Mouse (Mus musculus): ENCODE measurements at regions not wholly inside any gene's neighbourhood (a gene's known extent, or its start where the extent isn't known, plus 50 kb on each side); places are given as distances from the start of the nearest gene placed in this dataset.

DNA sequence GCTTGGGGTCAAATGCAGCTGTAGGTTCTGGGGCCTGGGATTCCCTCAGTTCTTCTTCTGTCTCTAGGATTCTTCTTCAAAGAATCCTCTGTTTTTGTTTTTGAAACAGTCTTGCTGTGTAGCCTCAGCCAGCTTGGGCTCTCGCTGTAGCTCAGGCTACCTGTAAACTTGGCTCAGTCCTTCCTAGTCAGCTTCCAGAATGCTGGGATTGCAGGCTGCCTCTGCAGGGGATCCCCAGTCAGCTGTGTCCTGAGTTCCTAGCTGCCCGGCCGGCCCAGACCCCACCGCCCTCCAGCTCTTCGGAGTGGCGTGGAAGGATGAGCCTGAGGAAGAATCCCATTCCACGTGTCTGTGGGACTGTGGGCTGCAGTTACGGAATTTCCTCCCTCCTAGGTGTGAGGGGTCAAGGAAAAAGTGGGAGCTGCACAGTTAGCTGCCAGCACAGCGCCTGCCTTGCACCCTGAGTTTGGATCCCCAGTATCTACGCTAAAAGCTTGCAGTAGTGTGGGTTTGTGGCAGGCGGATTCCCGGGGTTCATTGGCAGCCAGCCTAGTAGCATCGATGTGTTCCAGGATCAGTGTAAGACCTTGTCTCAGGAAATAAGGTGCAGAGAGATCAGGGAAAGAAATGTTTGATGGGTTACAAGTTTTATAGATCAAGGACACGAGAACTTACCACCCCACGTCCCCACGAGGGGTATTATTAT lies 204.0 kb downstream of the Matn1 start:
- 55% methylated on average over 16 of the region's 16 CpGs for WGBS
- ATAC-seq: no peak
- TF ChIP-seq CTCF (IDR thresholded peaks at IDR 0.05; ENCODE audit: low read depth): no peak
- Histone ChIP-seq H3K27me3 (ENCODE audit: insufficient read depth, low read length) (no peaks in the 10 kb centered on the region), H3K4me1 (ENCODE audit: insufficient read depth) (0 out of 2 replicates have a peak, but pooled peaks cover 5% of the 10 kb centered on the region), H3K9ac (no peak overlapping the region), H3K4me3 (ENCODE audit: low read depth, low read length) (no peak overlapping the region), H3K36me3 (ENCODE audit: insufficient read depth) (no peaks in the 10 kb centered on the region), H3K27ac (ENCODE audit: low read depth, low read length) (no peak overlapping the region), H3K4me2 (ENCODE audit: low read depth) (no peak overlapping the region), H3K9me3 (ENCODE audit: low read length) (no peaks in the 10 kb centered on the region)
- no peak for DNase-seq

DNA sequence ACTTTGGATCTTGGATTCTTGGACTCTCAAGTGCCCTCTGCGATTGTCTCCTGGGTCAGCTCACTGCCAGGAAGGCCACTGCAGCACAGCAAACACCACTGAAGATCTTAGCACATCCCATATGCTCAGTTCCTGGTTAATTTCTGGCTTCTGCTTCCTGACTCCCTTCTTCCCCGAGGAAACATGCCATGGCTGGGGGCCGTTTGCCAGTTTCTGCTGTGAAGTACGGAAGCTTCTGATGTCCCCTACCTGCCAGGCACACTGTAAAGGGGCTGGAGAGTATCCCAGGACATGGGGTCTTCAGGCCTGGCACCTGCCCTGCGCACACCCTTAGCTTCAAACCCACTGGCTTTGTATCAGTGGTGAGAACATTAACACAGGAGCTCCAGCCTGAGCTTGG lies 205.3 kb downstream of the Matn1 start:
- H3K36me3 ChIP-seq (ENCODE audit: insufficient read depth): no peaks in the 10 kb centered on the region
- no peak overlapping the region for H3K27ac ChIP-seq (ENCODE audit: low read depth, low read length)
- no peaks in the 10 kb centered on the region for H3K27me3 ChIP-seq (ENCODE audit: insufficient read depth, low read length)
- no peak overlapping the region for H3K4me3 ChIP-seq (ENCODE audit: low read depth, low read length)
- 76% methylated on average over 5 of the region's 5 CpGs for WGBS
- ATAC-seq (no peak), DNase-seq (no peak)
- no peak overlapping the region for H3K9ac ChIP-seq
- no peaks in the 10 kb centered on the region for H3K9me3 ChIP-seq (ENCODE audit: low read length)
- no peak overlapping the region for H3K4me2 ChIP-seq (ENCODE audit: low read depth)
- TF ChIP-seq CTCF (IDR thresholded peaks at IDR 0.05; ENCODE audit: low read depth): no peak
- 0 out of 2 replicates have a peak, but pooled peaks cover 5% of the 10 kb centered on the region for H3K4me1 ChIP-seq (ENCODE audit: insufficient read depth)

DNA sequence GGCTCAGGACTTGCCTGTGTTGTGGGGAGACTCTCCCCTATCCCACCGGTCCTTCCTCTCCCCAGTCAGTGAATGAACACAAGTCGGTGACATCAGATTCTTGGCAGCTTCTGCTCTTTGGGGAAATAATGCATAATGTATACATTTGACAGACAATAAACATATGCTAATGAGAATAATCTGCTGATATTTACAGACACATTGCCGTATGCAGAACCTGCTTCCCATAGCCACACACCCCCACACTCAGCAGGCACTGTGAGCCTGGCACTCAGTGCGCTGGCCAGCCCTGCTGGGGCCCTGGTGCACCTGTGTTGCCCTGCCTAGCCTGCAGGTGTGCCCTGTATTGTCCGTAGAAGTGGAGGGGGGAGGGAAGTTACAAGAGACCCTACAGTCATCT lies 215.5 kb downstream of the Matn1 start:
- DNase-seq (no peak), ATAC-seq (peak; percentile 34; the same call in 1 of the 2 replicates)
- Histone ChIP-seq H3K4me2 (ENCODE audit: low read depth) (no peak overlapping the region), H3K4me3 (ENCODE audit: low read depth, low read length) (no peak overlapping the region), H3K27ac (ENCODE audit: low read depth, low read length) (no peak overlapping the region), H3K27me3 (ENCODE audit: insufficient read depth, low read length) (no peaks in the 10 kb centered on the region), H3K36me3 (ENCODE audit: insufficient read depth) (no peaks in the 10 kb centered on the region), H3K4me1 (ENCODE audit: insufficient read depth) (peaks cover 10% of the 10 kb centered on the region; the same call in 1 of the 2 replicates), H3K9me3 (ENCODE audit: low read length) (no peaks in the 10 kb centered on the region), H3K9ac (no peak overlapping the region)
- no peak for TF ChIP-seq CTCF (IDR thresholded peaks at IDR 0.05; ENCODE audit: low read depth)
- WGBS: 15% methylated on average over 5 of the region's 5 CpGs

DNA sequence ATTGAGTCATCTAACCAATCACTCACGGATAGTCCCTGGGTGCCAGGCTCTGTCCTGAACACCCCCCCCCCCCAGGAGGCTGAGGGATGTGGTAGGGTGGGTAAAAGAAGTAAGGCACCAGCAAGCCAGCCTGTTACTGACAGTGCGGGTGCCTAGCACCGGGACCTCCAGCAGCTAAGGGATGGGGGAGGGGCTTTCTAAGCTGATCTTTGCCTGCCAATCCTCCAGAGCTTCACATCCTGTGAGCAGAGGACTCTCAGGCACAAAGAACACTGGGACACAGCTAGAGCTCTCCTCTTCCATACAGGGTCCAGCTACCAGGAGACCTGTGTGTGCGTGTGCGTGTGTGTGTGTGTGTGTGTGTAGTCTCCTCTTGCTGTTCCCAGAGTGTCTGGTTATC lies 215.9 kb downstream of the Matn1 start:
- no peaks in the 10 kb centered on the region for H3K9me3 ChIP-seq (ENCODE audit: low read length)
- H3K36me3 ChIP-seq (ENCODE audit: insufficient read depth): no peaks in the 10 kb centered on the region
- no peak overlapping the region for H3K27ac ChIP-seq (ENCODE audit: low read depth, low read length)
- H3K4me3 ChIP-seq (ENCODE audit: low read depth, low read length): no peak overlapping the region
- DNase-seq (no peak), ATAC-seq (peak; percentile 27; the same call in 1 of the 2 replicates)
- H3K9ac ChIP-seq: no peak overlapping the region
- H3K4me2 ChIP-seq (ENCODE audit: low read depth): no peak overlapping the region
- H3K27me3 ChIP-seq (ENCODE audit: insufficient read depth, low read length): no peaks in the 10 kb centered on the region
- H3K4me1 ChIP-seq (ENCODE audit: insufficient read depth): peaks cover 10% of the 10 kb centered on the region; the same call in 1 of the 2 replicates
- 19% methylated on average over 5 of the region's 5 CpGs for WGBS
- no peak for TF ChIP-seq CTCF (IDR thresholded peaks at IDR 0.05; ENCODE audit: low read depth)

DNA sequence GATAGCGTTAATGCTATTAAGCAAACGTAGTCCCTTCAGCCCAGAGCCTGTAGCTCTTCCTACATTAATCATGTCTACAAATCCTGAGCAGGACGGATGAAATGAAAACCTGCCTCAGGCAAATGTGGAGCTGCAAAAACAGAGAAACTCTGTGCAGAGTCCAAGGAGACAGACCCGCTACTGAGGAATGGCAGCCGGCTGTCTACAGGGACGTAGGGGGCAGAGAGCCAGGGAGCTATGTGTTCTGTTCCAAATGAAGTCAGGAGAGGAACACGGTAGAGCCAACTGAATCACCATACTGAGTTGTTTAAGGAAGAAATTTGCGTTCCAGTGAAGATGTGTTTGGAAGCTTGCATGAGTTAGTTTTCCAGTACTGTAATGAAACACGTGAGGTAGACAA lies 217.3 kb downstream of the Matn1 start:
- Histone ChIP-seq H3K27ac (ENCODE audit: low read depth, low read length) (no peak overlapping the region), H3K9ac (no peak overlapping the region), H3K36me3 (ENCODE audit: insufficient read depth) (no peaks in the 10 kb centered on the region), H3K4me2 (ENCODE audit: low read depth) (no peak overlapping the region), H3K9me3 (ENCODE audit: low read length) (no peaks in the 10 kb centered on the region), H3K4me3 (ENCODE audit: low read depth, low read length) (no peak overlapping the region), H3K27me3 (ENCODE audit: insufficient read depth, low read length) (no peaks in the 10 kb centered on the region), H3K4me1 (ENCODE audit: insufficient read depth) (peaks cover 10% of the 10 kb centered on the region; the same call in 1 of the 2 replicates)
- TF ChIP-seq CTCF (IDR thresholded peaks at IDR 0.05; ENCODE audit: low read depth): no peak
- DNase-seq (no peak), ATAC-seq (no peak)
- WGBS: 50% methylated on average over 9 of the region's 9 CpGs

DNA sequence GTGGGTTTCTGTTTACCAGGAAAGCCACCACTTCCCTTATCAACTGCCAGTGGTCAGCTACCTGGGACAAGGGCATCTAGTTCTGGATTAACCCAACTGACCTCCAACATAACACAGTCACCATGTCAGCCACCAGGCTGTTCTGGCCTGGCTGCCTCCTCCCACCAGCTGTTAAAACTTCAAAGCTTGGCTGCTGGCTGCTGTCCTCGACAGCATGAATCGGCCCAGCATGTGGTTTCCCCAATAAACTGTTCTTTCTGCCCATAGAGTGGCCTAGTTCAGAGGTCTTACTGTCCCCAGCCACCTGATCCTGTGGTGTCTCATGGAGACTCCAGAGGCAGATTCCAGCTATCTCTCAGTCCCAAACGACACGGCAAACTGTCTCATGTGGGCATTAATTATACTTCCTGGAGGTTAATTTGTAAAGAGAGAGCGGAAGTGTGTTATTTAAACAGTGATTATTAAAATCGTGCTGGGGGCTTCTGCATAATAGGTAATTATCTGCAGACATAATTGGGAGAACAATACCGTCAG lies 219.7 kb downstream of the Matn1 start:
- Histone ChIP-seq H3K9ac (no peak overlapping the region), H3K27me3 (ENCODE audit: insufficient read depth, low read length) (no peaks in the 10 kb centered on the region), H3K9me3 (ENCODE audit: low read length) (no peaks in the 10 kb centered on the region), H3K4me2 (ENCODE audit: low read depth) (no peak overlapping the region), H3K4me3 (ENCODE audit: low read depth, low read length) (no peak overlapping the region), H3K27ac (ENCODE audit: low read depth, low read length) (no peak overlapping the region), H3K4me1 (ENCODE audit: insufficient read depth) (peaks cover 10% of the 10 kb centered on the region; the same call in 1 of the 2 replicates), H3K36me3 (ENCODE audit: insufficient read depth) (no peaks in the 10 kb centered on the region)
- DNase-seq (no peak), ATAC-seq (no peak)
- 11% methylated on average over 7 of the region's 7 CpGs for WGBS
- TF ChIP-seq CTCF (IDR thresholded peaks at IDR 0.05; ENCODE audit: low read depth): no peak

DNA sequence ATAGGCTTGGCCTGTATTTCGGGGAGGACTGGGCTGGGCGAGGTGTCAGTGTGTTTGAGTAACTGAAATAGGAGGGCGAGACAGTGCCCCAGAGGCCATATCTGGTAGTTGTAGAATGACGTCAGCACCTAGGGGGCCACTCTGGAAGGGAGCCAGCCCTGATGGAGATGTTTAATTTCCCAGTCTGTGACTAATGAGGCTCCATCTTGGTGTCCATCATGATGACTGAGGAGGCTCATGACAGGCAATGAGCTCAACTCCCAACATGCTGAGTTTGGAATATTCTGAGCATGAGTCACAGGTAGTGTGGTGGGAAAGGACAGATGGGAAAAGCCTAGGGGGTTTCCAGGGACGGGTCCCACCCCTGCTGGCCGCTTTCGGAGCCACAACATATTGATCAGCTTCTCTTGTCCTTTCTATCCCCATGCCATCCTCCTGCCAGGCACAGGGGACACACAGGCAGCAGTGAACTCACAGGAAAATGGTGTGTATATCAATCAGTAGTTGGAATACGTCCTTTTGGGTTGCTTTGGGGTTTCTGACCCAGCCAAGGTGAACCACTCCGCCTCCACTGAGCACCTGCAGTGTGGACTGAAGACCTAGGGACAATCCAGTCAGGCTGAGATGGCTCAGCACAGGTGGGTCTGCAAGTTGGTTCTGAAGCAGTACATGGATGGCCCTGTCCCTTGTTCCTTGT lies 222.5 kb downstream of the Matn1 start:
- DNase-seq (no peak), ATAC-seq (no peak)
- no peak overlapping the region for H3K4me3 ChIP-seq (ENCODE audit: low read depth, low read length)
- no peak overlapping the region for H3K27ac ChIP-seq (ENCODE audit: low read depth, low read length)
- no peaks in the 10 kb centered on the region for H3K36me3 ChIP-seq (ENCODE audit: insufficient read depth)
- H3K4me2 ChIP-seq (ENCODE audit: low read depth): no peak overlapping the region
- H3K9ac ChIP-seq: no peak overlapping the region
- H3K4me1 ChIP-seq (ENCODE audit: insufficient read depth): peaks cover 10% of the 10 kb centered on the region; the same call in 1 of the 2 replicates
- no peaks in the 10 kb centered on the region for H3K9me3 ChIP-seq (ENCODE audit: low read length)
- 82% methylated on average over 9 of the region's 9 CpGs for WGBS
- no peak for TF ChIP-seq CTCF (IDR thresholded peaks at IDR 0.05; ENCODE audit: low read depth)
- no peaks in the 10 kb centered on the region for H3K27me3 ChIP-seq (ENCODE audit: insufficient read depth, low read length)

Measured in forebrain, postnatal 0 days (tissue).